Mouse (Mus musculus) bone marrow macrophage, adult 2 months (primary cell): ENCODE results near the gene Dpf3.

ENCODE experiments used
- CTCF ChIP-seq: IDR thresholded peaks from 2 replicates; pipeline ENCODE4 v1.5.1; 2012; ENCODE audit warnings: low read depth, mild to moderate bottlenecking, low read length, moderate library complexity
- POLR2A ChIP-seq: IDR thresholded peaks from 2 replicates; pipeline ENCODE4 v1.6.1; 2012; ENCODE audit warnings: mild to moderate bottlenecking, low read depth, low read length, borderline replicate concordance

DNA sequence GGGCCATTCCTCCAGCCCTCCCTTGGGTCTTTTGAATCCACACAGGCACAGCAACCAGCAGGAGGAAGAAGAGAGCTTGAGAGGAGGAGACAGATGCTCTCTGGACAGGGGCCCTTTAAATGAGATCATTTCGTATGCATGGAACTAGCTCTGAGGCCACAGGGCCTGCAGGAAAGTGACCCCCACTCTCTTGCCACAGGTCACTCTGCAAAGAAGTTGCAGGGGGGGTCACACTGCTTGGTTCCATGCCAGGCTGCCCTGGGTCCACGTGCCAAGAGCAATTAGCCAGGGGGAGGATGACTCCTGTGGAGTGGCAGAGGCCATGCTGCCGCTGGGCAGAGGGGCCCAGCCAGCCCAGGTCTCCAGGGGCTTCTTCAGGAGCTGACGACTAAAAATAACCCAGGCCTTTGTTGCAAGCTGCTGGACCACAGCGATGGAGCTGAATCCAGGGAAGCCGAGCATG, 273.6 kb downstream of the Dpf3 start:
- no peak for TF ChIP-seq CTCF
- no peak for TF ChIP-seq POLR2A
